Mouse (Mus musculus) kidney, postnatal 14 days (tissue): ENCODE results near the gene Olfr593.
"Not testable (repeated sequence)": the region's sequence is repeated elsewhere in the genome, so short reads cannot be mapped to it uniquely, and the experiment has no call there.

Experiments used
- DNase-seq: peaks from one replicate; pipeline ENCODE4 v3.0.0; 2022; ENCODE audit warnings: mixed read lengths

Gene Olfr593

DNA sequence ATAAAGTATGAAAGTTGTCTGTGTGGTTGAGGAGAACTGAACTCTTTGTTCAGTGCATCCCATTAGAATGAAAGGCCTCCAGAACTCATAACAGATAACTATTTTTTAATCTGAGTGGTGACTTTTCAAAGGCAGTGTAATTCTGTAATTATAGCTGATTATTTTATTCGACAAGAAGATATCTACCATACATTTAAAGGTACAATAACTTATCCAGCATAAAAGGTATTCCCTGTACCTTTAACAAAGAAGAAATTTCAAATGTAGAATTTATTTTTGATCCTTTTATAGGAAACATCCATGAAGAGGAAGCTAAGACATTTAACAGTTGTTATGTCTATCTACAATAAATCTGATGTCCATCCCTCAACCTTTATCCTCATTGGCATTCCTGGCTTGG, at the start of gene Olfr593:
Gene Olfr593, plus strand, starts transcription at position 301 of the 400 bp plus-strand sequence.
- no peak for DNase-seq

DNA sequence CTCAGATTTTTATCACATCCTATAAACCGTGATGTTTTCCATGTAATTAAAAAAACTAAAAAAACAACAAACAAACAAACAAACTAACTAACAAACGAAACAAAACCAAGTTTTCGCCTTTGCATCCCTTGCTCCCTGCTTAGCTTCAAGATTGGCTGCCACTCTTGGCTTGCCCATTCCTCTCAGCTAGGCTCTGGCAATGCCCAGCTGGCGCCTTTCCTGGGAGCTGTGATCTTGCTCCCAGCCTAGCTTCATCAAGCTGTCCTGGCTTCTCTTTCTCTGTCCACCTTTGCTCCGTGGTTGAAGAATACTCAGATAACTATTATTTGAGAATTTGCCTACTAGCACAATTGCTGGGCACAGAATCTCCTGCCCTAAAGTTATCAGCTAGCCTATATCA, 42.0 kb upstream of the Olfr593 start:
- no peak for DNase-seq

DNA sequence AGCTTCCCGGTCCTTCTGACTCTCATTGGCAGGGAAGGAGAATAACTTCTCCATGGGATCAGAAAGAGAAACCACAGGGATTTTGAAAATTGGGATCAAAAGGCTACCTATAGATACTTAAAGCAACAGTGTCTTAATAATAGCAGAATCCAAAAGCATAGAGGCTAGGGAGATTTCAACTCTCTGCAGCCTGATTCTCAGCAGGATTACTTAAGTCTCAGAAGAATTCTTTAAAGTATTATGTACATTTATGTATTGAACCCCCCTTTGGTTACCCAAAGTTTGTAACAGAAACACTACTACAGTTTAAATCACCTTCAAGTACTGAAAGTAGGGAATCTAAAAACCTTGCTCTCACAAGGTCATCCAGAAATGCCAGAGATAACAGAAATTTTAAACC, 33.4 kb upstream of the Olfr593 start, which contains the start of gene Olfr591:
Gene Olfr591, minus strand, starts transcription at position 101 of the 400 bp plus-strand sequence.
- no peak for DNase-seq

DNA sequence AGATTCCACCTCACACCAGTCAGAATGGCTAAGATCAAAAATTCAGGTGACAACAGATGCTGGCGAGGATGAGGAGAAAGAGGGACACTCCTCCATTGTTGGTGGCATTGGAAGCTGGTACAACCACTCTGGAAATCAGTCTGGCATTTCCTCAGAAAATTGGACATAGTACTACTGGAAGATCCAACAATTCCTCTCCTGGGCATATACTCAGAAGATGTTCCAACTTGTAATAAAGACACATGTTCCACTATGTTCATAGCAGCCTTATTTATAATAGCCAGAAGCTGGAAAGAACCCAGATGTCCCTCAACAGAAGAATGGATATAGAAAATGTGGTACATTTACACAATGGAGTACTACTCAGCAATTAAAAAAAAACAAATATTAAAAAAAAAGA, 27.2 kb upstream of the Olfr593 start, which contains the start of gene Olfr592:
Gene Olfr592, plus strand, starts transcription at position 301 of the 400 bp plus-strand sequence.
- DNase-seq: not testable (repeated sequence)

DNA sequence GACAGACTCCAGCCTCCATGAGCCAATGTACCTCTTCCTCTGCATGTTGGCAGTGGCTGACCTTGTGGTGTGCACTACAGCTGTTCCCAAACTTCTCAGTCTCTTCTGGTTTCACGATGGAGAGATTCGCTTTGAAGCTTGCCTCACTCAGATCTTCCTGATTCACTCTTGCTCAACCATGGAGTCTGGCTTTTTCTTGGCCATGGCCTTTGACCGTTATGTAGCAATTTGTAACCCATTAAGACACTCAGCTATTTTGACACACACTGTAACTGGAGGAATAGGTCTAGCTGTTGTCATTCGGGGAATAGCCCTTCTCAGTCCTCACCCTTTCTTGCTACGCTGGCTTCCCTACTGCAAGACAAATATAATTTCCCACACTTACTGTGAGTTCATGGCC, 388 bp downstream of the Olfr593 start:
- not testable (repeated sequence) for DNase-seq

DNA sequence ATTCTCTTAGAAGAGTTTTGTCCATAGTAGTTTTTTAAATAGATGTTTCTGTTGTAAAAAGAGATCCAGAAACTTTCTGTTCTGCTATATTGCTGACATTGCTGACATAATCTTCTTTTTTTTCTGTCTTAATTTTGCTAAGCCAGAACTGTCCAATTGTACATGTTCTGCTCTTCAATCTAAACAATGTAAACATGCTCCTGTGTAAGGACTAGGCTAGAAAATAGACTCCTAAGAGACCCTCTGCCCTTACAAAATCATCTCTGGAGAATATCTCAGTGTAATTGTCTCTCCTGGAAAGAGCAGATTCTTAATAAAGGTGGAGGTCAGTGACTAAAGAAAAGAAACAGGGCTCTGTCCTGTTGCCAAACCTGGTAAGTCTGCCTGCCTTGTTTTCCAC, 5.0 kb downstream of the Olfr593 start, which contains the start of gene Olfr594:
Gene Olfr594, plus strand, starts transcription at position 301 of the 400 bp plus-strand sequence.
- DNase-seq: no peak

DNA sequence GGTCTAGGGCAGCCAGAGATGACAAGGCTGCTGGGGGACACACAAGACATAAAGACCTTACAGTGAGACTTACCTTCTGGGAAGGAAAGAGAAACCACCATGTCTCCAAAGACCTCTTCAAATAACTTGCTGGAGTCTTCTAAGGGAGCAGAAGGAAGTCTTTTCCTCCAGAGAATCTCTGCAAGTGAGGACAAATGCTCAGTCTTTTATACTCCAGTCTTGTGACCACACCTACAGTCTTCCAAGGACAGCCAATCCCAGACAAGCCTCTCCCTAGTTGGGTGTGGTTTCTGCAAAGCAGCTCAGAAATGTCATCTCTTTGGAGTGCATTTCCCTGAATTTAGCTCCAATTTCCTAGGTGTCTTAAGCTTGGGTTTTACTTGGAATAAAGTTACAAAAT, 40.7 kb downstream of the Olfr593 start, which contains the start of gene Usp17ld:
Gene Usp17ld, minus strand, starts transcription at position 101 of the 400 bp plus-strand sequence.
- not testable (repeated sequence) for DNase-seq
